Mouse (Mus musculus) right cerebral cortex, postnatal 14 days (tissue): ENCODE measurements around the gene Myo1g.
A peak's percentile ranks its signal among the peaks of the same experiment; 100 is the strongest.

Experiments used
- DNase-seq: peaks from one replicate; pipeline ENCODE4 v3.0.0; 2022

Gene Myo1g

GRCm38 (mm10) chr11:6520507-6521173 lies at the start of gene Myo1g:
Gene Myo1g (minus strand): TSS chr11:6520965.
- no peak for DNase-seq

- no peak for DNase-seq
Observed at GRCm38 (mm10) chr11:6569410-6569777, 48.6 kb upstream of the Myo1g start.

GRCm38 (mm10) chr11:6568584-6569409 lies 48.0 kb upstream of the Myo1g start:
- peak; percentile 32 for DNase-seq

GRCm38 (mm10) chr11:6567951-6568350 lies 47.2 kb upstream of the Myo1g start:
- no peak for DNase-seq

- no peak for DNase-seq
Observed at GRCm38 (mm10) chr11:6566496-6566895, 45.7 kb upstream of the Myo1g start.

- DNase-seq, result no peak
Observed at GRCm38 (mm10) chr11:6563201-6563600, 42.4 kb upstream of the Myo1g start.

GRCm38 (mm10) chr11:6562359-6562758 lies 41.6 kb upstream of the Myo1g start:
- no peak for DNase-seq

- no peak for DNase-seq
Observed at GRCm38 (mm10) chr11:6561474-6561873, 40.7 kb upstream of the Myo1g start.

- no peak for DNase-seq
Observed at GRCm38 (mm10) chr11:6560655-6561360, 40.0 kb upstream of the Myo1g start.

- DNase-seq, result no peak
Observed at GRCm38 (mm10) chr11:6559996-6560395, 39.2 kb upstream of the Myo1g start.

GRCm38 (mm10) chr11:6558234-6558633 lies 37.5 kb upstream of the Myo1g start:
- no peak for DNase-seq

GRCm38 (mm10) chr11:6550201-6550600 lies 29.4 kb upstream of the Myo1g start:
- no peak for DNase-seq

GRCm38 (mm10) chr11:6549770-6550169 lies 29.0 kb upstream of the Myo1g start:
- DNase-seq, result no peak

GRCm38 (mm10) chr11:6547696-6548325 lies 27.0 kb upstream of the Myo1g start:
- DNase-seq, result no peak

GRCm38 (mm10) chr11:6547037-6547680 lies 26.4 kb upstream of the Myo1g start:
- peak; percentile 51 for DNase-seq

- DNase-seq, result peak; percentile 98
Observed at GRCm38 (mm10) chr11:6546205-6547013, 25.6 kb upstream of the Myo1g start, which contains the start of gene Ccm2. Gene Ccm2 (plus strand): TSS chr11:6546887.

- DNase-seq, result no peak
Observed at GRCm38 (mm10) chr11:6545857-6546192, 25.1 kb upstream of the Myo1g start.

GRCm38 (mm10) chr11:6545186-6545856 lies 24.6 kb upstream of the Myo1g start:
- no peak for DNase-seq

GRCm38 (mm10) chr11:6544683-6545082 lies 23.9 kb upstream of the Myo1g start:
- DNase-seq, result no peak

GRCm38 (mm10) chr11:6530746-6531145 lies 10.0 kb upstream of the Myo1g start:
- DNase-seq, result no peak

- no peak for DNase-seq
Observed at GRCm38 (mm10) chr11:6529961-6530360, 9.2 kb upstream of the Myo1g start.
